In the genomic region with DNA sequence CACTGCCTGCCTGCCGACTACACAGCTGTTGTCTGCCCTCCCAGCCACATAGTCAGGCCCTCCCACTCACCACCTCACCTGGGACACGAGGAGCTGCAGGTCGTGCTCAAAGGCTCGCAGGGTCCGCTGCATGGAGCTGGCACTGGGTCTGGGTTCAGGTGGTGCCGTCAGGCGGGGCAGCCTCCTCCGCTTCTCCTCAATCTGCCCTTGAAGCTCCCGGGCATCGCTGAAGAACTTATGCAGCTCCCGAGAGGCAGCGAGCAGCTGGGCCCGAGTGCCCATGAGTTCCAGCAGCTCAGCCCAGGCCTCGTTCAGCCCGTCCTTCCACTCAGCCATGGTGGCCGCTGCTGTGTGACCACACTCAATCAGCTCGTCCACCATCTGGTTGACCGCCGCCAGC, we compare ENCODE assay signal across 23 mouse cellular contexts. TPM values are rescaled to one million over a fixed set of nuclear protein-coding genes. Genes with fewer than 3 reads are reported as not detected.
"Had no signal": no experiment of that assay in that cellular context is flagged by ENCODE, and none has a peak within 500 bp of the region (broad histone marks: within the 10 kb centered on the region; RNA-seq: fewer than 3 reads in every experiment).

No protein-coding gene starts in this region.

- H3K27ac ChIP-seq: liver, embryonic 15.5 days; lung, embryonic 15.5 days; macrophage; midbrain, embryonic 12.5 days; neural tube, embryonic 12.5 days; stomach, embryonic 15.5 days had no signal

- H3K4me2 ChIP-seq: liver, embryonic 15.5 days; lung, embryonic 15.5 days; midbrain, embryonic 12.5 days; neural tube, embryonic 12.5 days; stomach, embryonic 15.5 days had no signal

- H3K9ac ChIP-seq: liver, embryonic 15.5 days; liver, postnatal 0 days; lung, embryonic 15.5 days; midbrain, embryonic 12.5 days; neural tube, embryonic 12.5 days; stomach, embryonic 15.5 days had no signal

- ATAC-seq: liver, postnatal 0 days; lung, postnatal 0 days; midbrain, embryonic 16.5 days had no signal

- H3K9me3 ChIP-seq: liver, embryonic 15.5 days; lung, embryonic 15.5 days; stomach, embryonic 15.5 days had no signal

- H3K36me3 ChIP-seq: liver, embryonic 15.5 days; lung, embryonic 15.5 days; midbrain, embryonic 12.5 days; neural tube, embryonic 12.5 days; stomach, embryonic 15.5 days had no signal

- DNase-seq: liver, postnatal 0 days; lung, adult 2 months; lung, postnatal 14 days; lung, postnatal 36 days; midbrain, embryonic 14.5 days; right cerebral cortex, postnatal 14 days; thymus, adult 18-20 months; thymus, postnatal 14 days; thymus, postnatal 36 days had no signal

- H3K4me3 ChIP-seq: liver, embryonic 15.5 days; lung, embryonic 15.5 days; megakaryocyte, embryonic 14.5 days; midbrain, embryonic 12.5 days; neural tube, embryonic 12.5 days; stomach, embryonic 15.5 days had no signal

RNA-seq across cellular contexts. Expression of gene Gm20479, which starts 11.9 kb away (rescaled TPM):
- total RNA-seq: megakaryocyte progenitor cell, adult 5-6 weeks; monocyte, adult 5-6 weeks; neutrophil, adult 5-6 weeks had no signal
- polyA plus RNA-seq: liver, postnatal 0 days; lung, adult 2 months; lung, postnatal 0 days; macrophage; midbrain, embryonic 14.5 days; midbrain, embryonic 16.5 days; neural tube, embryonic 12.5 days; neural tube, embryonic 14.5 days; thymus, postnatal 0 days had no signal

RNA-seq across cellular contexts. Expression of gene Ltbp4, which starts 31.6 kb away (rescaled TPM):
- total RNA-seq: monocyte, adult 5-6 weeks; neutrophil, adult 5-6 weeks had no signal
- polyA plus RNA-seq: macrophage had no signal
